ENCODE assay signal across 19 mouse cellular contexts in genomic region chr16:14893864-14894263, GRCm38 (mm10). TPM values are rescaled to one million over a fixed set of nuclear protein-coding genes. Genes with fewer than 3 reads are reported as not detected.
DNase-seq lines count a peak whose midpoint lies in the region; ATAC-seq and TF ChIP-seq lines count a peak whose summit lies in the region.
"Had no signal": no experiment of that assay in that cellular context is flagged by ENCODE, and none has a peak within 500 bp of the region (broad histone marks: within the 10 kb centered on the region; RNA-seq: fewer than 3 reads in every experiment).

No protein-coding gene starts in this region.

- no peak overlapping the region for H3K4me3 ChIP-seq in embryonic facial prominence, embryonic 14.5 days (ENCODE audit: low read depth, low read length)
- no peak overlapping the region for H3K4me3 ChIP-seq in myocyte
- H3K4me3 ChIP-seq: hindbrain, embryonic 12.5 days; megakaryocyte, embryonic 14.5 days; midbrain, embryonic 15.5 days had no signal

- H3K9ac ChIP-seq in embryonic facial prominence, embryonic 14.5 days (ENCODE audit: low read depth, low read length): no peak overlapping the region
- H3K9ac ChIP-seq: hindbrain, embryonic 12.5 days; midbrain, embryonic 15.5 days had no signal

- no peaks in the 10 kb centered on the region for H3K27me3 ChIP-seq in embryonic facial prominence, embryonic 14.5 days (replicated peaks; ENCODE audit: control insufficient read depth, insufficient read depth, low read length)
- H3K27me3 ChIP-seq in myocyte (ENCODE audit: control insufficient read depth, insufficient read depth, insufficient read length): no peaks in the 10 kb centered on the region
- H3K27me3 ChIP-seq: hindbrain, embryonic 12.5 days; megakaryocyte, embryonic 14.5 days; midbrain, embryonic 15.5 days had no signal

- H3K27ac ChIP-seq in embryonic facial prominence, embryonic 14.5 days (replicated peaks; ENCODE audit: low read depth, low read length): peak overlapping the region; percentile 44; the same call in 1 of the 2 replicates
- H3K27ac ChIP-seq: midbrain, embryonic 15.5 days had no signal

- H3K79me2 ChIP-seq in myocyte (ENCODE audit: control insufficient read depth, insufficient read depth): no peaks in the 10 kb centered on the region

- H3K4me1 ChIP-seq in embryonic facial prominence, embryonic 14.5 days (ENCODE audit: control insufficient read depth, insufficient read depth, low read length): peaks cover 5% of the 10 kb centered on the region; the same call in 1 of the 2 replicates
- H3K4me1 ChIP-seq: hindbrain, embryonic 12.5 days; megakaryocyte, embryonic 14.5 days; midbrain, embryonic 15.5 days had no signal

- no peak overlapping the region for H3ac ChIP-seq in myocyte (ENCODE audit: control insufficient read depth, insufficient read length)

- no peak for TF ChIP-seq POLR2A in myocyte (IDR thresholded peaks at IDR 0.05; ENCODE audit: insufficient read length, low read depth)

- H3K9me3 ChIP-seq in embryonic facial prominence, embryonic 14.5 days (ENCODE audit: control insufficient read depth, low read length): no peaks in the 10 kb centered on the region
- H3K9me3 ChIP-seq: G1E; hindbrain, embryonic 12.5 days; megakaryocyte, embryonic 14.5 days; midbrain, embryonic 15.5 days had no signal

- WGBS in embryonic facial prominence, embryonic 14.5 days: 32% methylated on average over 4 of the region's 4 CpGs

- DNase-seq in kidney, postnatal 10 days: peak; percentile 6
- DNase-seq in kidney, postnatal 36 days: no peak
- peak; percentile 24 for DNase-seq in adipocyte (ENCODE audit: low spot score)
- DNase-seq in embryonic facial prominence, embryonic 14.5 days (ENCODE audit: low spot score): peak; percentile 68
- no peak for DNase-seq in spleen, postnatal 10 days (ENCODE audit: low spot score in 2 of 2)
- DNase-seq in urinary bladder, postnatal 36 days (ENCODE audit: low spot score in 2 of 2): no peak
- DNase-seq: cerebellum, postnatal 36 days; gastrocnemius, postnatal 14 days; lung, postnatal 10 days; right cerebral cortex, adult 18-20 months; thymus, postnatal 14 days had no signal

- no peak overlapping the region for H3K4me2 ChIP-seq in embryonic facial prominence, embryonic 14.5 days (ENCODE audit: low read depth, low read length)
- peak overlapping the region; percentile 44 for H3K4me2 ChIP-seq in myocyte (ENCODE audit: low read depth)
- H3K4me2 ChIP-seq: hindbrain, embryonic 12.5 days; liver, embryonic 11.5 days; midbrain, embryonic 15.5 days had no signal

- no peaks in the 10 kb centered on the region for H3K36me3 ChIP-seq in embryonic facial prominence, embryonic 14.5 days (ENCODE audit: control insufficient read depth, insufficient read depth, low read length)
- H3K36me3 ChIP-seq in myocyte (ENCODE audit: control insufficient read depth, insufficient read depth): no peaks in the 10 kb centered on the region
- H3K36me3 ChIP-seq: G1E; hindbrain, embryonic 12.5 days; midbrain, embryonic 15.5 days had no signal

- peak; percentile 76; the same call in 1 of the 2 replicates for ATAC-seq in embryonic facial prominence, embryonic 14.5 days (ENCODE audit: low read depth)
- ATAC-seq: inflammation-experienced regulatory T-cells, adult 6 months; midbrain, embryonic 15.5 days had no signal

TF ChIP-seq in myocyte, 11 proteins besides CTCF, POLR2A, EP300 and RAD21:
- TF ChIP-seq USF1 (IDR thresholded peaks at IDR 0.05; ENCODE audit: low read depth) (no peak), E2F4 (IDR thresholded peaks at IDR 0.05; ENCODE audit: insufficient read depth) (no peak), TCF3 (IDR thresholded peaks at IDR 0.05; ENCODE audit: insufficient read length, low read depth) (no peak), MYOD1 (IDR thresholded peaks at IDR 0.05; ENCODE audit: control insufficient read depth in 1 of 3, insufficient read length in 2 of 3, low read depth in 2 of 3) (no peak), MAX (IDR thresholded peaks at IDR 0.05; ENCODE audit: low read depth) (no peak), CEBPB (IDR thresholded peaks at IDR 0.05; ENCODE audit: insufficient read depth, poor library complexity, severe bottlenecking) (no peak), POLR2AphosphoS2 (IDR thresholded peaks at IDR 0.05; ENCODE audit: insufficient read length, low read depth) (no peak), REST (IDR thresholded peaks at IDR 0.05; ENCODE audit: insufficient read depth, insufficient read length) (no peak), MYOG (IDR thresholded peaks at IDR 0.05; ENCODE audit: control insufficient read depth in 1 of 3, insufficient read depth in 1 of 3, insufficient read length in 2 of 3, low read depth in 2 of 3) (no peak), SRF (IDR thresholded peaks at IDR 0.05; ENCODE audit: control insufficient read depth, insufficient read length, low read depth) (no peak), TCF12 (IDR thresholded peaks at IDR 0.05; ENCODE audit: insufficient read depth, poor library complexity, severe bottlenecking) (no peak)

RNA-seq across cellular contexts. Expression of gene Efcab1, which starts 12.5 kb away (rescaled TPM):
- polyA plus RNA-seq in embryonic facial prominence, embryonic 14.5 days (2014; fragmentation: Nextera tagmentation; extraction: Ambion mirVana): 11.3 and 11.7 TPM in 2 replicates
- polyA plus RNA-seq in myocyte (2012; fragmentation: generic; extraction: Trizol): not detected
- polyA plus RNA-seq: G1E; inflammation-experienced regulatory T-cells, adult 6 months; small intestine, adult 2 months had no signal

Comparison
In these comparisons a context has a peak if more than half of its experiments do, and no peak if none do; other contexts are left out.
1. DNase-seq: peak in kidney, postnatal 10 days (single experiment), adipocyte (single experiment) and embryonic facial prominence, embryonic 14.5 days (single experiment); none in kidney, postnatal 36 days (0 of 2), spleen, postnatal 10 days (0 of 2) and urinary bladder, postnatal 36 days (0 of 2).
2. RNA of gene Efcab1, which starts 12.5 kb away (polyA plus RNA-seq): 11.3 to 11.7 TPM in embryonic facial prominence, embryonic 14.5 days; not detected in myocyte (single experiment); every median in the first group is over 10 times any median in the second.